Mouse (Mus musculus) heart, adult 2 months (tissue): ENCODE measurements around the gene Serpinb1a.

Experiments used
- CTCF ChIP-seq: fragments of 200-600 bp; IDR thresholded peaks from 2 replicates; pipeline ENCODE4 v1.8.1; 2022; ENCODE audit warnings: antibody characterized with exemption, mild to moderate bottlenecking, moderate library complexity
- POLR2A ChIP-seq: fragments of 200-500 bp; IDR thresholded peaks from 2 replicates; pipeline ENCODE4 v1.6.1; 2011; ENCODE audit warnings: mild to moderate bottlenecking, low read depth, low read length, control low read depth; ENCODE audit not compliant: insufficient read depth

- no peak for TF ChIP-seq POLR2A
- no peak for TF ChIP-seq CTCF
Measured at GRCm38 (mm10) chr13:32802259-32803081, 48.5 kb downstream of the Serpinb1a start, which contains the start of gene D930007J09Rik.
